Mouse (Mus musculus): ENCODE results near the gene Trpc4ap. TPM values are rescaled to one million over a fixed set of nuclear protein-coding genes. Genes with fewer than 3 reads are reported as not detected.
A peak's percentile ranks its signal among the peaks of the same experiment; 100 is the strongest.

The Trpc4ap gene
- polyA plus RNA-seq, 1 experiment from 2014 or later = 188 TPM

DNA sequence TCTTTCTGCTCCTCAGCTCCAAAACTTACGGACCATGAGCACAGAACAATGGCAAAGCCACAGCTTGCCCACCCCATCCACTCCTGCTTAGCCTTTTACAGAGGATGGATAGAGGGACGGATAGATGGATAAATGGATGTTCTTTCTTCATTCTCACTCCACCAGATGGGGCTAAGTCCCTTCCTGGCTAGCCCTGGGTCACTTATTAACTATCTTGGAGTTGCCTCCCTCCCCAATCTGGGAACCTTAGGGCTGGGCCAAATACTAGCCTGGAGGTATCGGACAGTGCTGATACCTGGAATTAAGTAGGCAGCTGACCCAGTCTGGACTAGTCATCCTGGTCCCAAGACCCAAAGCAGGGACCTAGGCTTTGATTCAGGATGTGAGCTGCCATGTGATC, 88.5 kb downstream of the Trpc4ap start:
- no peaks in the 10 kb centered on the region for H3K4me1 ChIP-seq
- H3K27me3 ChIP-seq (replicated peaks) = no peaks in the 10 kb centered on the region
- no peaks in the 10 kb centered on the region for H3K36me3 ChIP-seq
- H3K9me3 ChIP-seq = no peaks in the 10 kb centered on the region
- no peak overlapping the region for H3K27ac ChIP-seq
- no peak for ATAC-seq (ENCODE audit: low FRiP score, low read depth)
- no peak overlapping the region for H3K4me3 ChIP-seq
- 61% methylated on average over 3 of the region's 3 CpGs for WGBS
- H3K4me2 ChIP-seq (replicated peaks) = no peak overlapping the region
- no peak overlapping the region for H3K9ac ChIP-seq

DNA sequence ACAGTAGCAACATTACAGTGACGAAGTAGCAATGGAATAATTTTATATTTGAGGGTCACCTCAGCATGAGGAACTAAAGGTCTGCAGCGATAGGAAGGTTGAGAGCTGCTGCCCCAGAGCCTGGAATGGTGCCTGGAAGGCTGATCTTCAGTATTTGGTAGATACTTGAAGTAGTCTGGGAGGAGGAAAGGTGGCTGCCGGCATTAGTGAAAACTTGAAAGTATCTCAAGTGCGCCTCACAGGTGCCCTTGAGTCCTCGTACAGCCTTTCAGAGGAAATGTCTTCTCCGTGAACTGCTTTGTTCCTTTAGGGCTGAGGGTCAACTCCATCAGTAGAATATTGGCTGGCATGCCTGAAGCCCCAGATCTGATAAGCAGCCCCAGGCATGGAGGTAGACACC, 96.7 kb downstream of the Trpc4ap start:
- no peaks in the 10 kb centered on the region for H3K27me3 ChIP-seq (replicated peaks)
- 83% methylated on average over 6 of the region's 6 CpGs for WGBS
- no peak overlapping the region for H3K4me3 ChIP-seq
- H3K9ac ChIP-seq = no peak overlapping the region
- no peaks in the 10 kb centered on the region for H3K9me3 ChIP-seq
- no peaks in the 10 kb centered on the region for H3K36me3 ChIP-seq
- ATAC-seq (ENCODE audit: low FRiP score, low read depth) = no peak
- no peak overlapping the region for H3K4me2 ChIP-seq (replicated peaks)
- no peak overlapping the region for H3K27ac ChIP-seq
- peaks cover 7% of the 10 kb centered on the region for H3K4me1 ChIP-seq

DNA sequence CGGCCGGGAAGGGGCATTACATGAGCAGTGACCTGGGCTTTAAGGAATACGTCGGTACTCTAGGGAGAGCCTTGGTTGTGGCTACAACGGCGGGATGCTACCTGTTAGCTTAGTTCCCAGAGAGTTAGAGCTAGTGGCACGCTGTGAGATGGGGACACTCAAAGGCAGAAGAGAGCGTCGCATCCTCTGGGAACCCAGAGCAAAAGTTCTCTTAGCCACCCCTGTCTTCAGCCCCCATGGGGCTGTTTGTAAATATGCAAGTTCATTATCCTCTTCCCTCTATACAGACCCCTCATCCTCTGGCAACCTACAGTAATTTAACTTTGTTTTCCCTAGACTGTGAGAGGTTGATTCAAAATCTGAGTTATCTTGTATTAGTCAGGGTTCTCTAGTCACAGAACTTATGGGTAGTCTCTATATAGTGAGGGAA, 99.3 kb downstream of the Trpc4ap start:
- WGBS = 2% methylated on average over 9 of the region's 9 CpGs
- Histone ChIP-seq H3K9me3 (no peaks in the 10 kb centered on the region), H3K4me1 (peaks cover 7% of the 10 kb centered on the region), H3K27me3 (replicated peaks) (no peaks in the 10 kb centered on the region), H3K4me2 (replicated peaks) (peak overlapping the region; percentile 77), H3K27ac (no peak overlapping the region), H3K9ac (peak overlapping the region; percentile 56), H3K4me3 (peak overlapping the region; percentile 54), H3K36me3 (no peaks in the 10 kb centered on the region)
- ATAC-seq (ENCODE audit: low FRiP score, low read depth) = no peak; the same call in none of the 2 replicates

DNA sequence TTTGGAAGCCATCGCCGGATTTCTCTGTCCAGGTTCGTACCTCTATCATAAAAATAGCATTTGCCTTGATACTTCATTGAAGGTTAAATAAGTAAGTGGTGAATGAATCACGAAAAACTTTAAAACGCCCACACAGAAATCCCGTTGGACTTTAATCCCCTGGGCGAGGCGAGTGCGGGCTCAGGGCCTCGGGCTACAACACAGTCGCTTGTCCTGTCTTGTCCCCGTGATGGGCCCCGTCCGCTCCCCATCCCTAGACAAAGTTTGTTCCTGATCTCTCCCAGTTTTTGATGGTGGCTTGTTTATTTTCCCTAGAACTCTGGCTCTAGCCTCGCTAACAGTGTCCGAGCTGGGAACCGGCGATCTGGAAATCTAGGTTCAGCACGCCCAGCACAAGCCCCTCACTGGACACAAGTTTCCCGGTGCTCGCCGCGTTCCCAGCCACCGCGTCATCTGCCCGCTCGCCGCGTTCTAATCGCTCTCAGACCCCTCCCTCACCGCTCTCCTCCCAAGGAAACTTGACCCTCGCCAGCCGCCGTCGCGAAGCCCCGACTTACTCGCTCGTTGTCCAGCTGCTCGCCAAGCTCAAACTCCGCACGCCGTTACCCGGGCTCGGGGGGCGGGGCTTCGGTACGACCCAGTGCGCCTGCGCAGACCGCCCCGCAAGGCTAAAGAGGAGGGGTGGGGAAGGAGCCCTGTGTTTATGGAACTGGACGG, 99.9 kb downstream of the Trpc4ap start, which contains the start of gene Gss:
TSS of gene Gss (minus strand) at position 674 of the 717 bp plus-strand sequence.
- peak within 1 kb of the TSS; percentile 77 for H3K4me2 ChIP-seq (replicated peaks)
- under 1% methylated on average over 53 of the region's 53 CpGs for WGBS
- peak within 1 kb of the TSS; percentile 54 for H3K4me3 ChIP-seq

DNA sequence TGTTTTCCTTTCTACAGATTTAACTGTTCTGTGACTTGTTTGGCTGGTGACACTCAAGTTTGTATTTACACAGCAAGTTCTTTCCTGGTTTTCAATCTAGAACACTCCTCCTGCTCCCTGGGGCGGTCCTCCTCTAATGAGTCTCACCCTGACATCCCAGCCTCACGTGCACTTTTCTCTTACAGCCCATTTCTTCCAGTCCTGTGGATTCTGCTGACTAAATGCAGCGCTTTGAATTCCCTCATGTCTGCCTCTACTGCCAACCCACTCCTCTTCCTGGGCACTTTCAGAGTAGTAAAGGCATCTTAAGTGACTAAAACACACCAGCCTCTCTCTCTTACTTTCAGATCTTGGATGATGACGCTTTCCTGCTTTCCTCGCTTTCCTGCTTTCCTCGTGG, 100.5 kb downstream of the Trpc4ap start:
- Histone ChIP-seq H3K4me3 (peak overlapping the region; percentile 54), H3K27ac (0 out of 2 replicates have a peak overlapping the region, but pooled peaks have one; percentile 26), H3K9ac (peak overlapping the region; percentile 67), H3K27me3 (replicated peaks) (no peaks in the 10 kb centered on the region), H3K9me3 (no peaks in the 10 kb centered on the region), H3K4me2 (replicated peaks) (peak overlapping the region; percentile 77), H3K36me3 (no peaks in the 10 kb centered on the region), H3K4me1 (peaks cover 7% of the 10 kb centered on the region)
- ATAC-seq (ENCODE audit: low FRiP score, low read depth) = no peak
- WGBS = 8% methylated on average over 6 of the region's 6 CpGs

More for the DNA sequence above, 99.9 kb downstream of the Trpc4ap start, which contains the start of gene Gss:
- ATAC-seq (ENCODE audit: low FRiP score, low read depth) = peak; percentile 90
- no peaks in the 10 kb centered on the region for H3K27me3 ChIP-seq (replicated peaks)
- H3K9me3 ChIP-seq = no peaks in the 10 kb centered on the region
- peak within 1 kb of the TSS; percentile 26; the same call in 1 of the 2 replicates for H3K27ac ChIP-seq
- H3K36me3 ChIP-seq = no peaks in the 10 kb centered on the region
- peaks cover 7% of the 10 kb centered on the region for H3K4me1 ChIP-seq
- H3K9ac ChIP-seq = peak within 1 kb of the TSS; percentile 67

DNA sequence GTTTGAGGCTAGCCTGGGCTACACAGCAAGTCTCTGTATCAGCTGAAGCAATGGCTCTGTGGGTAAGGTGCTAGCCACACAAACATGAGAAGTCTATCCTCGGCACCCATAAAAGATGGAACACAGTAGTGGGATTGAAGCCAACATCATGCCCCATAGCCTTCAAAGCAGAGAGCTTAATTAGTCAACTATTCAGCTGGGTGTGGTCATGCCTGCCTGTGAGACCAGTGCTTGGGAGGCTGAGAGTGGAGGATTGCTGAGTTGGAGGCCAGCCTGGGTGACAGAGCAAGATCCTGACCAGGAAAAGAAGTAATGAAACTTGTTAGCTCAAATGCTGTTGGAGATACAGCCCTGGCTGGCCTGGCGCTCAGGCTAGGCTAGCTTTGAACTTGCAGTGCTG, 101.3 kb downstream of the Trpc4ap start:
- peaks cover 7% of the 10 kb centered on the region for H3K4me1 ChIP-seq

DNA sequence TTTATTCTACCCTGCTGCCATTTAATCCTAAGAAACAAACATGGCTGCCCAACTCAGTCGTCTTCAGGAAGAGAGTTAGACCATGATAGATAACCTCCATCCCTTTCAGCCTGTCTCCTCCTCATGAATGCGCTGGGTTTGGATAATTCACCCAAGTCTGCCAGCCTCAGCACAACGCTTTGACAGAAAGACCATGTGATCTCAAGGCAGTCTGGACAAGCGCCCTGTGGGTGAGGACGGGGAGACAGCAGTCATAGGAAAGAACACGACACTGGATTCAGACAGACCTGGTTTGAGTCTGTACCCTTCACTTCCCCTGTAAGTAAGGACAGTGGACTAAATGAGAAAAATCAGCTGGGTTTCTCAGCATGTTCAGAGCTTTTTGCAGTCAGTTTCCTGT, 102.7 kb downstream of the Trpc4ap start:
- WGBS = 79% methylated on average over 6 of the region's 6 CpGs

More for the DNA sequence above, 101.3 kb downstream of the Trpc4ap start:
- H3K4me3 ChIP-seq = no peak overlapping the region
- no peaks in the 10 kb centered on the region for H3K27me3 ChIP-seq (replicated peaks)
- 93% methylated on average over 2 of the region's 2 CpGs for WGBS
- no peaks in the 10 kb centered on the region for H3K36me3 ChIP-seq
- no peaks in the 10 kb centered on the region for H3K9me3 ChIP-seq
- no peak overlapping the region for H3K27ac ChIP-seq
- no peak for ATAC-seq (ENCODE audit: low FRiP score, low read depth)
- H3K4me2 ChIP-seq (replicated peaks) = no peak overlapping the region
- H3K9ac ChIP-seq = no peak overlapping the region

DNA sequence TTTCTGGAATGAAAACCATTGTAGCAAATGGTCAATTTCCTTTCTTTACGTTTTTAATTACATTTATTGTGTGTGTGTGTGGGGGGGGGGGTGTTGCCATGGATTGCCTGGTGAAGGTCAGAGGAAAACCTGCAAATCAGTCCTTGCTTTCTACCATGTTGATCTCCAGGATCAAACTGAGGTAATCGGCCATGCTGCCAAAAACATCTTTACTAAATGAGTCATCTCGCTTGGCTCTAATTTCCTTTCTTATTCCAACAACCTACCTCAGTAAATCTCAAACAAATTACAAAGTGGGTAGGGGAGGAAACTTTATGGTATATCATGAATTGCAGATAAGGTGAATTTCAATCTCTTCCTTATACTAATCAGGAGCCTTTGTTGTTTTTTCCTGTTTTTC, 104.0 kb downstream of the Trpc4ap start:
- WGBS = 75% methylated on average over 3 of the region's 3 CpGs
- Histone ChIP-seq H3K9ac (no peak overlapping the region), H3K27ac (no peak overlapping the region), H3K4me3 (no peak overlapping the region), H3K36me3 (no peaks in the 10 kb centered on the region), H3K4me2 (replicated peaks) (no peak overlapping the region), H3K9me3 (no peaks in the 10 kb centered on the region), H3K27me3 (replicated peaks) (no peaks in the 10 kb centered on the region), H3K4me1 (peaks cover 7% of the 10 kb centered on the region)
- ATAC-seq (ENCODE audit: low FRiP score, low read depth) = no peak

More for the DNA sequence above, 102.7 kb downstream of the Trpc4ap start:
- H3K27ac ChIP-seq = no peak overlapping the region
- H3K36me3 ChIP-seq = no peaks in the 10 kb centered on the region
- H3K4me2 ChIP-seq (replicated peaks) = no peak overlapping the region
- ATAC-seq (ENCODE audit: low FRiP score, low read depth) = no peak
- no peaks in the 10 kb centered on the region for H3K27me3 ChIP-seq (replicated peaks)
- no peaks in the 10 kb centered on the region for H3K9me3 ChIP-seq
- H3K4me3 ChIP-seq = no peak overlapping the region
- peaks cover 7% of the 10 kb centered on the region for H3K4me1 ChIP-seq
- H3K9ac ChIP-seq = no peak overlapping the region

DNA sequence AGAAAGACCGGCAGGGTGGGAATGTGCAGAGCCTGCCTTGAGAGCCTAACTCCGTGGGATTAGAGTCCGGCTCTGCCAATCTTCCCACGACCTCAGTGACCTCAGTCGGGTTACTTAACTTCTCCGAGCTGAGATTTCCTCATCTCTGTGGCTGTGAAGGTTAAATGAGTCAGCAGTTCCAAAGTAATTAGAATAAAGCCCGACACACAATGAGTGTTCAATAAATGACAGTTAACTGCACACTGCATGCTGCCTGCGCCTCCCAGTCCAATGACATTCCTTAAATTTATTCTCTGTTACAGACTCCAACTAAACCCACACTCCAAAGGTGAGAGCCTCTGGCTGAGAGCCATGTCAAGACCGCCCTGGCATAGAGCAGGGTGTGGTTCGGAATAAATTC, 106.7 kb downstream of the Trpc4ap start:
- WGBS = 68% methylated on average over 10 of the region's 10 CpGs
- Histone ChIP-seq H3K4me3 (no peak overlapping the region), H3K4me1 (no peaks in the 10 kb centered on the region), H3K36me3 (no peaks in the 10 kb centered on the region), H3K27ac (no peak overlapping the region), H3K4me2 (replicated peaks) (no peak overlapping the region), H3K9me3 (no peaks in the 10 kb centered on the region), H3K27me3 (replicated peaks) (no peaks in the 10 kb centered on the region), H3K9ac (no peak overlapping the region)
- no peak for ATAC-seq (ENCODE audit: low FRiP score, low read depth)

DNA sequence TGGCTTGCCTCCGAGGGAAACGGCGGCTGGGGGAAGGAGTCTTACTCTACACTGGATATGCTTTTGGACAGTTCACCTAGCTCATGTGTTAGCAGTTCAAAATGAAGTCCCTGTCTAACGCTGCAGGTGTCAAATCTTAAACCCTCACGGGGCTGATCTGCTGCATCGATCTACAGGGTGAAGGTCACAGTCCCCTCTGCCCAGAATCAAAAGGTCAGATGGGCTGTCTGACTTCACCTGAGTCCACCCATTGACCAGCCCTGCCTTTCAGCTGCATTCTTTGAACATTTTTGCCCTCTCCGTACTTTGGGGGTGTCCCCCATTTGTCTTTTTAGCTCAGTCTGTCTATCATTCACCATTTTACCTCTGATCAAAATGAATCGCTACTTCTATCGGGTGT, 107.1 kb downstream of the Trpc4ap start:
- H3K27me3 ChIP-seq (replicated peaks) = no peaks in the 10 kb centered on the region
- WGBS = 87% methylated on average over 9 of the region's 9 CpGs
- H3K4me3 ChIP-seq = no peak overlapping the region
- no peaks in the 10 kb centered on the region for H3K4me1 ChIP-seq
- no peaks in the 10 kb centered on the region for H3K9me3 ChIP-seq
- no peak for ATAC-seq (ENCODE audit: low FRiP score, low read depth)
- H3K27ac ChIP-seq = no peak overlapping the region
- H3K4me2 ChIP-seq (replicated peaks) = no peak overlapping the region
- no peaks in the 10 kb centered on the region for H3K36me3 ChIP-seq
- H3K9ac ChIP-seq = no peak overlapping the region

MicroRNAs within 50 kb of the gene (microRNA counts, 519-probe panel; counts per million panel counts)
- 342 counts per million, percentile 67 among the panel's probes with 10 or more counts for microRNA mmu-miR-499

Small RNAs within 50 kb of the gene (microRNA-seq; reads per million reads assigned to microRNA genes)
- gene Mir499 = 11.1 reads per million, percentile 23 among the genes with 10 or more reads in this experiment

Other genes with a start within 250 kb of the Trpc4ap start
- 24.5 and 27.7 TPM in 2 replicates for gene Ncoa6, start 218.5 kb downstream of the Trpc4ap start, polyA plus RNA-seq (2016; fragmentation: Nextera tagmentation; extraction: Ambion mirVana)
- gene Acss2, start 174.4 kb downstream of the Trpc4ap start, polyA plus RNA-seq (2016; fragmentation: Nextera tagmentation; extraction: Ambion mirVana) = 27.9 and 31.2 TPM in 2 replicates
- 50.1 and 51.1 TPM in 2 replicates for gene Ggt7, start 174.1 kb downstream of the Trpc4ap start, polyA plus RNA-seq (2016; fragmentation: Nextera tagmentation; extraction: Ambion mirVana)
- 15.5 and 16.1 TPM in 2 replicates for gene Gss, start 99.6 kb downstream of the Trpc4ap start, polyA plus RNA-seq (2016; fragmentation: Nextera tagmentation; extraction: Ambion mirVana)
- gene Myh7b, start 81.2 kb downstream of the Trpc4ap start, polyA plus RNA-seq (2016; fragmentation: Nextera tagmentation; extraction: Ambion mirVana) = 0.78 and 1.3 TPM in 2 replicates
- gene Edem2, start 37.1 kb upstream of the Trpc4ap start, polyA plus RNA-seq (2016; fragmentation: Nextera tagmentation; extraction: Ambion mirVana) = 37.4 and 39.6 TPM in 2 replicates
- gene Gm17581, start 43.5 kb upstream of the Trpc4ap start, polyA plus RNA-seq (2016; fragmentation: Nextera tagmentation; extraction: Ambion mirVana) = not detected in 2 replicates
- 3.8 and 4.0 TPM in 2 replicates for gene Procr, start 58.7 kb upstream of the Trpc4ap start, polyA plus RNA-seq (2016; fragmentation: Nextera tagmentation; extraction: Ambion mirVana)
- 7.3 and 8.8 TPM in 2 replicates for gene Mmp24, start 83.0 kb upstream of the Trpc4ap start, polyA plus RNA-seq (2016; fragmentation: Nextera tagmentation; extraction: Ambion mirVana)
- gene BC029722, start 127.0 kb upstream of the Trpc4ap start, polyA plus RNA-seq (2016; fragmentation: Nextera tagmentation; extraction: Ambion mirVana) = 20.8 and 23.7 TPM in 2 replicates
- 173 and 177 TPM in 2 replicates for gene Eif6, start 134.5 kb upstream of the Trpc4ap start, polyA plus RNA-seq (2016; fragmentation: Nextera tagmentation; extraction: Ambion mirVana)
- 0.63 TPM in 2 replicates for gene Fam83c, start 142.5 kb upstream of the Trpc4ap start, polyA plus RNA-seq (2016; fragmentation: Nextera tagmentation; extraction: Ambion mirVana)
- gene Uqcc1, start 237.9 kb upstream of the Trpc4ap start, polyA plus RNA-seq (2016; fragmentation: Nextera tagmentation; extraction: Ambion mirVana) = 74.5 and 74.6 TPM in 2 replicates
- not detected in 2 replicates for gene Gm15557, start 248.3 kb upstream of the Trpc4ap start, polyA plus RNA-seq (2016; fragmentation: Nextera tagmentation; extraction: Ambion mirVana)

Measured in neural tube, embryonic 12.5 days (tissue).